In the genomic region with DNA sequence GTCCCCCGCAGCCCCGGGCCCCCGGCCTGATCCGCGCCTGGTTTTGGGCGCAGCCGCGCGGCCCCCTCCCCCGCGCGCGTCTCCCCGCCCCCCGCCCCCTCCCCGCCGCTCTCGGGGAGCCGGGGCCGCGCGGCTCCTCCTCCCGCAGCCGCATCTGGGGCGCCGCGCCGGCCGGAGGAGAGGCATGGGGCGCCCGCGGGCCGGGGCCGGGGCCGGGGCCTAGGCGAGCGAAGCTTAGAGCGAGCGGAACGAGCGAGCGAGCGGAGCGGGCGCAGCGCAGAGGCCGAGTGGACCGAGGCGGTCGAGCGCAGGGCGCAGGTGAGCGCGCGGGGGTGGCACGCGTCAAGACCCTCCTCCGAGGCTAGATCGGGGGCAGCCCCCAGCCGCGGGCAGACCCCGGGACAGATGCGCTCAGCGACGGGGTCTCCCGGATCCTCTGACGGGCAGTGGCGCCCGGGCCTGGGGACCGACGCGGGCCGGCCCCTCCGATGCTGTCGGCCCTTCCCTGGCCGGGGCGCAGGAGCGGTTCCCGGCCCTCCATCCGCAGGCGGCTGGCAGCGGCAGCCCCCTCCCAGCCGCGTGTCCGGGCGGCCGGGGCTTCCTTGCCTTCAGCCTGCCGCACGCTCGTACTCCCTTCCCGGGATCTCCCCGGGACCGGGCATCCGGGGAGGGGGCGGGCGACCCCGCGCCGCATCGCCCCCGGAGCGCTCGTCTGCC, we compare ENCODE assay signal across 7 mouse cellular contexts. TPM values are rescaled to one million over a fixed set of nuclear protein-coding genes. Genes with fewer than 3 reads are reported as not detected.
A peak's percentile ranks its signal among the peaks of the same experiment; 100 is the strongest.
DNase-seq lines count a peak whose midpoint lies in the region; ATAC-seq and TF ChIP-seq lines count a peak whose summit lies in the region.

A gene (plus strand): TSS at position 165 of the 717 bp plus-strand sequence.

- H3K4me2 ChIP-seq in forebrain, embryonic 15.5 days (replicated peaks), result peak within 1 kb of the TSS; percentile 86
- H3K4me2 ChIP-seq in limb, embryonic 11.5 days (ENCODE audit: low read depth, severe bottlenecking), result peak within 1 kb of the TSS; percentile 98
- peak within 1 kb of the TSS; percentile 81 for H3K4me2 ChIP-seq in neural tube, embryonic 14.5 days (ENCODE audit: low read depth, low read length)

- peak within 1 kb of the TSS; percentile 34 for H3K4me3 ChIP-seq in thymus, adult 2 months (ENCODE audit: control insufficient read depth, insufficient read depth, low read length)
- peak within 1 kb of the TSS; percentile 79 for H3K4me3 ChIP-seq in forebrain, embryonic 15.5 days
- peak within 1 kb of the TSS; percentile 75 for H3K4me3 ChIP-seq in hindbrain, embryonic 10.5 days
- H3K4me3 ChIP-seq in limb, embryonic 11.5 days (ENCODE audit: low read depth, low read length), result peak within 1 kb of the TSS; percentile 65
- peak within 1 kb of the TSS; percentile 79 for H3K4me3 ChIP-seq in neural tube, embryonic 14.5 days (ENCODE audit: low read depth, low read length)

- no peaks in the 10 kb centered on the region for H3K9me3 ChIP-seq in forebrain, embryonic 15.5 days
- H3K9me3 ChIP-seq in hindbrain, embryonic 10.5 days, result no peaks in the 10 kb centered on the region
- H3K9me3 ChIP-seq in limb, embryonic 11.5 days (ENCODE audit: control insufficient read depth, low read length), result no peaks in the 10 kb centered on the region
- no peaks in the 10 kb centered on the region for H3K9me3 ChIP-seq in neural tube, embryonic 14.5 days (ENCODE audit: control insufficient read depth, low read length)

- TF ChIP-seq POLR2A in thymus, adult 2 months (IDR thresholded peaks at IDR 0.05; ENCODE audit: control insufficient read depth, extremely low read depth, insufficient read depth, low read length, poor library complexity), result no peak
- TF ChIP-seq POLR2A in brain, embryonic 14.5 days (IDR thresholded peaks at IDR 0.05; ENCODE audit: borderline replicate concordance, extremely low read depth, insufficient read depth, insufficient read length, poor library complexity, severe bottlenecking), result no peak

- H3K4me1 ChIP-seq in thymus, adult 2 months (replicated peaks; ENCODE audit: control insufficient read depth, insufficient read depth, low read length), result 0 out of 2 replicates have a peak, but pooled peaks cover 11% of the 10 kb centered on the region
- peaks cover 34% of the 10 kb centered on the region for H3K4me1 ChIP-seq in forebrain, embryonic 15.5 days
- peaks cover 32% of the 10 kb centered on the region for H3K4me1 ChIP-seq in hindbrain, embryonic 10.5 days (replicated peaks)
- peaks cover 9% of the 10 kb centered on the region for H3K4me1 ChIP-seq in limb, embryonic 11.5 days (ENCODE audit: control insufficient read depth, insufficient read depth, low read length)
- peaks cover 11% of the 10 kb centered on the region for H3K4me1 ChIP-seq in neural tube, embryonic 14.5 days (ENCODE audit: control insufficient read depth, insufficient read depth, low read length)

- ATAC-seq in forebrain, embryonic 15.5 days (replicated peaks), result peak; percentile 77
- peak; percentile 49; the same call in 1 of the 2 replicates for ATAC-seq in limb, embryonic 11.5 days (ENCODE audit: insufficient number of reproducible peaks, low FRiP score, low TSS enrichment, low read depth)
- ATAC-seq in neural tube, embryonic 14.5 days (ENCODE audit: low read depth), result peak; percentile 77

- H3K36me3 ChIP-seq in thymus, adult 2 months (ENCODE audit: control insufficient read depth, insufficient read depth, low read length), result no peaks in the 10 kb centered on the region
- H3K36me3 ChIP-seq in forebrain, embryonic 15.5 days, result no peaks in the 10 kb centered on the region
- H3K36me3 ChIP-seq in hindbrain, embryonic 10.5 days, result no peaks in the 10 kb centered on the region
- no peaks in the 10 kb centered on the region for H3K36me3 ChIP-seq in limb, embryonic 11.5 days (ENCODE audit: control insufficient read depth, insufficient read depth, low read length)
- H3K36me3 ChIP-seq in neural tube, embryonic 14.5 days (ENCODE audit: control insufficient read depth, insufficient read depth, low read length), result no peaks in the 10 kb centered on the region

- TF ChIP-seq CTCF in thymus, adult 2 months (IDR thresholded peaks at IDR 0.05; ENCODE audit: borderline replicate concordance, control insufficient read depth, extremely low read depth, insufficient read depth, low read length, poor library complexity), result no peak
- TF ChIP-seq CTCF in brain, embryonic 14.5 days (IDR thresholded peaks at IDR 0.05; ENCODE audit: borderline replicate concordance, extremely low read depth, insufficient read depth, insufficient read length), result no peak

- DNase-seq in thymus, adult 2 months, result peak; percentile 8
- no peak for DNase-seq in thymus, adult 18-20 months
- DNase-seq in brain, embryonic 14.5 days (ENCODE audit: low read depth), result peak; percentile 64
- DNase-seq in hindbrain, embryonic 10.5 days (ENCODE audit: low spot score), result peak; percentile 59
- DNase-seq in limb, embryonic 11.5 days (ENCODE audit: low spot score), result peak; percentile 63

- H3K27ac ChIP-seq in thymus, adult 2 months (ENCODE audit: control insufficient read depth, insufficient read depth, low read length), result no peak within 1 kb of the TSS
- H3K27ac ChIP-seq in forebrain, embryonic 15.5 days (replicated peaks), result peak within 1 kb of the TSS; percentile 44
- H3K27ac ChIP-seq in hindbrain, embryonic 10.5 days, result peak within 1 kb of the TSS; percentile 82
- no peak within 1 kb of the TSS for H3K27ac ChIP-seq in limb, embryonic 11.5 days (replicated peaks; ENCODE audit: low read depth, low read length)
- H3K27ac ChIP-seq in neural tube, embryonic 14.5 days (ENCODE audit: low read depth, low read length), result peak within 1 kb of the TSS; percentile 71

- peak within 1 kb of the TSS; percentile 77 for H3K9ac ChIP-seq in forebrain, embryonic 15.5 days (replicated peaks)
- peak within 1 kb of the TSS; percentile 59 for H3K9ac ChIP-seq in limb, embryonic 11.5 days (ENCODE audit: low read length)
- peak within 1 kb of the TSS; percentile 82 for H3K9ac ChIP-seq in neural tube, embryonic 14.5 days (replicated peaks; ENCODE audit: low read depth, low read length)

- H3K27me3 ChIP-seq in thymus, adult 2 months (ENCODE audit: control insufficient read depth, insufficient read depth, low read length), result peaks cover 11% of the 10 kb centered on the region; the same call in 1 of the 2 replicates
- peaks cover 18% of the 10 kb centered on the region; the same call in 1 of the 2 replicates for H3K27me3 ChIP-seq in forebrain, embryonic 15.5 days
- peaks cover 68% of the 10 kb centered on the region for H3K27me3 ChIP-seq in hindbrain, embryonic 10.5 days (ENCODE audit: insufficient read depth, poor library complexity, severe bottlenecking)
- peaks cover 48% of the 10 kb centered on the region for H3K27me3 ChIP-seq in limb, embryonic 11.5 days (ENCODE audit: control insufficient read depth, insufficient read depth, low read length)
- peaks cover 18% of the 10 kb centered on the region for H3K27me3 ChIP-seq in neural tube, embryonic 14.5 days (ENCODE audit: control insufficient read depth, insufficient read depth, low read length)

- WGBS in thymus, adult 2 months, result 2% methylated on average over 91 of the region's 103 CpGs
- WGBS in forebrain, embryonic 15.5 days, result 1% methylated on average over 68 of the region's 103 CpGs
- under 1% methylated on average over 102 of the region's 103 CpGs for WGBS in hindbrain, embryonic 10.5 days
- under 1% methylated on average over 75 of the region's 103 CpGs for WGBS in limb, embryonic 11.5 days
- under 1% methylated on average over 59 of the region's 103 CpGs for WGBS in neural tube, embryonic 14.5 days

RNA-seq across cellular contexts. Expression of the gene that starts here (rescaled TPM):
- 93.5 and 98.2 TPM in 2 replicates for polyA plus RNA-seq in thymus, adult 2 months (2012; rRNA removed)
- 344 and 397 TPM in 2 replicates for polyA plus RNA-seq in brain, embryonic 14.5 days (2012; rRNA removed)
- polyA plus RNA-seq in forebrain, embryonic 15.5 days (2015; fragmentation: Nextera tagmentation; extraction: Ambion mirVana), result 317 and 333 TPM in 2 replicates
- polyA plus RNA-seq in hindbrain, embryonic 10.5 days (2016; fragmentation: Nextera tagmentation; extraction: Ambion mirVana), result 133 and 197 TPM in 2 replicates
- 119 and 121 TPM in 2 replicates for polyA plus RNA-seq in limb, embryonic 11.5 days (2014; fragmentation: Nextera tagmentation; extraction: Ambion mirVana)
- 211 and 230 TPM in 2 replicates for polyA plus RNA-seq in neural tube, embryonic 14.5 days (2014; fragmentation: Nextera tagmentation; extraction: Ambion mirVana)

Comparison
In these comparisons a context has a peak if more than half of its experiments do, and no peak if none do; other contexts are left out.
1. DNase-seq: peak in thymus, adult 2 months (single experiment), brain, embryonic 14.5 days (single experiment), hindbrain, embryonic 10.5 days (single experiment) and limb, embryonic 11.5 days (single experiment); none in thymus, adult 18-20 months (0 of 2).
2. H3K27ac ChIP-seq: peak in forebrain, embryonic 15.5 days (single experiment), hindbrain, embryonic 10.5 days (single experiment) and neural tube, embryonic 14.5 days (single experiment); none in thymus, adult 2 months (single experiment) and limb, embryonic 11.5 days (single experiment).
3. Peak in every context shown above with its lines, with median percentiles within 50 percentile points of each other: H3K4me3 ChIP-seq, ATAC-seq, H3K4me2 ChIP-seq and H3K9ac ChIP-seq.